Mouse (Mus musculus) MEL (cell line): ENCODE results near the gene Rgs6. TPM values are rescaled to one million over a fixed set of nuclear protein-coding genes. Genes with fewer than 3 reads are reported as not detected.

Experiments
- DNase-seq: peaks from one replicate; pipeline ENCODE4 v3.0.0; 2011; ENCODE audit warnings: low read depth, low spot score
- H3K27ac ChIP-seq: 2 replicates; pipeline ENCODE4 v1.5.1; 2012; ENCODE audit warnings: low read depth, mild to moderate bottlenecking, control low read depth, low read length, moderate library complexity; ENCODE audit not compliant: control insufficient read depth
- H3K27me3 ChIP-seq, 2 experiments: fragments of 150-350 bp in 1 of 2; sonication (generic) in 1 of 2; 2 replicates each; pipeline ENCODE4 v1.6.1; 2012; ENCODE audit warnings: low read length in 2 of 2, mild to moderate bottlenecking in 2 of 2, improper control_type of control experiment in 1 of 2, moderate library complexity in 1 of 2; ENCODE audit not compliant: insufficient read depth in 2 of 2, control insufficient read depth in 1 of 2
- H3K36me3 ChIP-seq, 2 experiments: 2 replicates each; pipeline ENCODE4 v1.6.1; 2012 to 2014; ENCODE audit warnings: low read length in 2 of 2, improper control_type of control experiment in 1 of 2, inconsistent platforms in 1 of 2, mild to moderate bottlenecking in 1 of 2; ENCODE audit not compliant: insufficient read depth in 2 of 2, control insufficient read depth in 1 of 2
- H3K4me1 ChIP-seq, 2 experiments: fragments of 150-350 bp in 1 of 2; sonication (generic) in 1 of 2; 2 replicates each; pipeline ENCODE4 v1.6.1; 2012; ENCODE audit warnings: low read length in 2 of 2, improper control_type of control experiment in 1 of 2, mild to moderate bottlenecking in 1 of 2; ENCODE audit not compliant: insufficient read depth in 2 of 2, control insufficient read depth in 1 of 2
- H3K4me3 ChIP-seq, 2 experiments: fragments of 150-350 bp in 1 of 2; sonication (generic) in 1 of 2; 2 replicates each; pipeline ENCODE4 v1.5.1; 2012; ENCODE audit warnings: low read depth in 2 of 2, low read length in 2 of 2, mild to moderate bottlenecking in 2 of 2, moderate library complexity in 2 of 2, control low read depth in 1 of 2, improper control_type of control experiment in 1 of 2; ENCODE audit not compliant: control insufficient read depth in 1 of 2, insufficient read depth in 1 of 2
- H3K79me2 ChIP-seq: 2 replicates; pipeline ENCODE4 v1.6.1; 2012; ENCODE audit warnings: mild to moderate bottlenecking, low read length, moderate library complexity; ENCODE audit not compliant: control insufficient read depth, poor library complexity, insufficient read depth
- H3K9ac ChIP-seq: 2 replicates; pipeline ENCODE4 v1.6.1; 2012; ENCODE audit warnings: low read depth, mild to moderate bottlenecking, control low read depth, low read length, moderate library complexity; ENCODE audit not compliant: control insufficient read depth, poor library complexity, severe bottlenecking
- H3K9me3 ChIP-seq: fragments of 150-350 bp; sonication (generic); replicated peaks from 2 replicates; pipeline ENCODE4 v1.6.1; 2012; ENCODE audit warnings: mild to moderate bottlenecking, low read length, improper control_type of control experiment, moderate library complexity; ENCODE audit not compliant: insufficient read depth
- BHLHE40 ChIP-seq: IDR thresholded peaks from 2 replicates; pipeline ENCODE4 v1.6.1; 2012; ENCODE audit warnings: low read depth, mild to moderate bottlenecking, inconsistent platforms, low read length, improper control_type of control experiment, borderline replicate concordance
- CHD2 ChIP-seq: IDR thresholded peaks from 2 replicates; pipeline ENCODE4 v1.6.1; 2011; ENCODE audit warnings: low read length, improper control_type of control experiment
- CTCF ChIP-seq, 3 experiments: IDR thresholded peaks in 2 of 3; conservative IDR thresholded peaks in 1 of 3; 2 replicates each; pipeline ENCODE4 v1.5.1; 2011 to 2012; ENCODE audit warnings: low read length in 3 of 3, low read depth in 2 of 3, mild to moderate bottlenecking in 2 of 3, improper control_type of control experiment in 1 of 3, inconsistent platforms in 1 of 3, mixed read lengths in 1 of 3, moderate library complexity in 1 of 3; ENCODE audit not compliant: control insufficient read depth in 1 of 3, insufficient read depth in 1 of 3, poor library complexity in 1 of 3, severe bottlenecking in 1 of 3
- E2F4 ChIP-seq: IDR thresholded peaks from 2 replicates; pipeline ENCODE4 v1.6.1; 2011; ENCODE audit warnings: low read depth, low read length, improper control_type of control experiment, borderline replicate concordance
- ELF1 ChIP-seq: IDR thresholded peaks from 2 replicates; pipeline ENCODE4 v1.6.1; 2014; ENCODE audit warnings: low read depth, mild to moderate bottlenecking, inconsistent platforms, low read length, improper control_type of control experiment, moderate library complexity
- GATA1 ChIP-seq: IDR thresholded peaks from 2 replicates; pipeline ENCODE4 v1.6.1; 2011; ENCODE audit warnings: low read depth, low read length, improper control_type of control experiment
- HCFC1 ChIP-seq: IDR thresholded peaks from 2 replicates; pipeline ENCODE4 v1.6.1; 2012; ENCODE audit warnings: low read depth, mild to moderate bottlenecking, inconsistent platforms, low read length, improper control_type of control experiment, moderate library complexity
- MAFK ChIP-seq: IDR thresholded peaks from 2 replicates; pipeline ENCODE4 v1.6.1; 2011; ENCODE audit warnings: low read depth, mild to moderate bottlenecking, low read length, improper control_type of control experiment, borderline replicate concordance
- MAX ChIP-seq: IDR thresholded peaks from 2 replicates; pipeline ENCODE4 v1.6.1; 2011; ENCODE audit warnings: low read length, improper control_type of control experiment
- MAZ ChIP-seq: IDR thresholded peaks from 2 replicates; pipeline ENCODE4 v1.6.1; 2012; ENCODE audit warnings: low read depth, mild to moderate bottlenecking, inconsistent platforms, low read length, improper control_type of control experiment
- MYB ChIP-seq: IDR thresholded peaks from 2 replicates; pipeline ENCODE4 v1.6.1; 2011; ENCODE audit warnings: mild to moderate bottlenecking, low read depth, low read length, improper control_type of control experiment
- MYC ChIP-seq: IDR thresholded peaks from 2 replicates; pipeline ENCODE4 v1.6.1; 2011; ENCODE audit warnings: low read depth, mild to moderate bottlenecking, low read length, improper control_type of control experiment, moderate library complexity
- NELFE ChIP-seq: IDR thresholded peaks from 2 replicates; pipeline ENCODE4 v1.6.1; 2011; ENCODE audit warnings: low read depth, low read length, improper control_type of control experiment
- NRF1 ChIP-seq: IDR thresholded peaks from 2 replicates; pipeline ENCODE4 v1.6.1; 2014; ENCODE audit warnings: low read depth, mild to moderate bottlenecking, inconsistent platforms, low read length, improper control_type of control experiment, moderate library complexity; ENCODE audit not compliant: poor library complexity, insufficient read depth, severe bottlenecking
- POLR2A ChIP-seq, 2 experiments: IDR thresholded peaks; 2 replicates each; pipeline ENCODE4 v1.6.1; 2011 to 2012; ENCODE audit warnings: low read length in 2 of 2, mild to moderate bottlenecking in 2 of 2, control low read depth in 1 of 2, improper control_type of control experiment in 1 of 2, low read depth in 1 of 2, moderate library complexity in 1 of 2; ENCODE audit not compliant: control insufficient read depth in 1 of 2, insufficient read depth in 1 of 2, poor library complexity in 1 of 2
- POLR2AphosphoS5 ChIP-seq: IDR thresholded peaks from 2 replicates; pipeline ENCODE4 v1.6.1; 2012; ENCODE audit warnings: low read depth, borderline replicate concordance, mild to moderate bottlenecking, inconsistent platforms, low read length, moderate library complexity, mixed read lengths
- SIN3A ChIP-seq: IDR thresholded peaks from 2 replicates; pipeline ENCODE4 v1.6.1; 2012; ENCODE audit warnings: low read length, improper control_type of control experiment, inconsistent platforms
- TAL1 ChIP-seq: IDR thresholded peaks from 2 replicates; pipeline ENCODE4 v1.6.1; 2012; ENCODE audit warnings: mild to moderate bottlenecking, inconsistent platforms, low read length, moderate library complexity, mixed read lengths
- TCF12 ChIP-seq: IDR thresholded peaks from 2 replicates; pipeline ENCODE4 v1.6.1; 2014; ENCODE audit warnings: low read depth, mild to moderate bottlenecking, inconsistent platforms, low read length, improper control_type of control experiment, moderate library complexity
- ZC3H11A ChIP-seq: IDR thresholded peaks from 2 replicates; pipeline ENCODE4 v1.6.1; 2012; ENCODE audit warnings: low read depth, mild to moderate bottlenecking, inconsistent platforms, low read length, improper control_type of control experiment
- ZKSCAN1 ChIP-seq: IDR thresholded peaks from 2 replicates; pipeline ENCODE4 v1.6.1; 2012; ENCODE audit warnings: low read depth, mild to moderate bottlenecking, inconsistent platforms, low read length, improper control_type of control experiment, moderate library complexity
- ZMIZ1 ChIP-seq: IDR thresholded peaks from 2 replicates; pipeline ENCODE4 v1.6.1; 2012; ENCODE audit warnings: low read depth, mild to moderate bottlenecking, inconsistent platforms, low read length, improper control_type of control experiment, moderate library complexity
- polyA plus RNA-seq, 2 experiments: library from polyadenylated mRNA; stranded (reverse) in 1 of 2; unstranded in 1 of 2; fragments of >175 nt in 1 of 2; fragments of >200 nt in 1 of 2; gene quantifications; 2 replicates each; pipeline versions ENCODE4 v1.2.1 to v1.2.4; 2012; ENCODE audit warnings: low replicate concordance in 2 of 2, low read depth in 1 of 2; ENCODE audit not compliant: insufficient read length in 2 of 2, insufficient read depth in 1 of 2, missing spikeins in 1 of 2
- total RNA-seq: library from RNA; depleted of rRNA; stranded (reverse); fragments of 300-350 nt; gene quantifications from 2 replicates; pipeline ENCODE4 v1.2.3, GENCODE M21; 2012

The Rgs6 gene
- total and polyA plus RNA-seq, 3 experiments, result not detected

DNA sequence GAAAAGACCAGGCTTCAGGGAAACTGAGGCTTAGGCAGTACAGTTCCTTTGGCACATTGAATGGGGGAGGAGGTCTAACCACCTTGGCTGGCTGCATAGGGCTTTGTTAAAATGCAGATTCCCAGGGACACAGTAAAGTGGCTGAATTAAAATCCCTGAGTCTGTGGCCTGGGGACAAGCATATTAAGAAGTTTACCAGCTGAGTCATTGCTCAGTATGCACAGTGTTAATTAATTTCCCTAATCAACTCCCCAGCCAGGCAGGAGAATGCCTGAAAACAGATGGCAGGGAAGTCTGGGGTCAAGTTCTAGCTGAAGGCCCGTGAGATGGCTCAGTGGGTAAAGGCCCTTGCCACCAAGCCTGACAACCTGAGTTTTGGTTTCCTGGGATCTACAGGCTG lies 15.2 kb downstream of the Rgs6 start:
- no peak for TF ChIP-seq MAZ
- no peak for TF ChIP-seq CTCF (IDR thresholded peaks at IDR 0.05 in 2 of 3, conservative IDR thresholded peaks at IDR 0.05 in 1 of 3; ENCODE audit: control insufficient read depth in 1 of 3, insufficient read depth in 1 of 3, low read depth in 2 of 3, low read length in 3 of 3, poor library complexity in 1 of 3, severe bottlenecking in 1 of 3)
- TF ChIP-seq ZMIZ1, result no peak
- TF ChIP-seq MYC, result no peak
- no peak for TF ChIP-seq HCFC1
- no peak for TF ChIP-seq BHLHE40
- TF ChIP-seq MAX, result no peak
- no peak for TF ChIP-seq SIN3A
- DNase-seq, result no peak
- no peak overlapping the region for H3K4me3 ChIP-seq

DNA sequence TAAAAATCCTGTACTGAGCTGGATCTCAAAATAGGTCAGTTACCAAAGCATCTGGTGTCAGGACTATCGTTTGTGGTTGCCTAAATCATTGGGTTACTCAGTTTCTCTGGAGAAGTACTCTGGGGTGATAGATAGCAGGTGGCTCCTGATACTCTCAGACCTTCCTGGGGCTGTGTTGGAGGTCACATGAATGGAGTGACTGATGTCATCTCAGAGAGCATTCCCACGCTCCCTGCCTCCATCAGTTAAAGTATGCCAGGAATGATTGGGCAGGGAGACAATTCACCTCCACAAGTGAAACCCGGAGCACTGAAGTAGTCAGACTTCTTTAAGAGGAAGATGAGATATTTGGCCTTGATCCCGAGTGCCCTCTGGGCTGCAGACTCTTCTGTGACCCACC lies 15.9 kb downstream of the Rgs6 start:
- H3K4me3 ChIP-seq, result no peak overlapping the region
- no peak for DNase-seq

More for the DNA sequence above, 15.2 kb downstream of the Rgs6 start:
- Histone ChIP-seq H3K9me3 (no peaks in the 10 kb centered on the region), H3K9ac (no peak overlapping the region), H3K4me1 (no peaks in the 10 kb centered on the region), H3K79me2 (no peaks in the 10 kb centered on the region), H3K27ac (no peak overlapping the region), H3K36me3 (no peaks in the 10 kb centered on the region), H3K27me3 (peaks cover 2 to 7% of the 10 kb centered on the region in 2 experiments; a peak in 3 of 4 replicates)

DNA sequence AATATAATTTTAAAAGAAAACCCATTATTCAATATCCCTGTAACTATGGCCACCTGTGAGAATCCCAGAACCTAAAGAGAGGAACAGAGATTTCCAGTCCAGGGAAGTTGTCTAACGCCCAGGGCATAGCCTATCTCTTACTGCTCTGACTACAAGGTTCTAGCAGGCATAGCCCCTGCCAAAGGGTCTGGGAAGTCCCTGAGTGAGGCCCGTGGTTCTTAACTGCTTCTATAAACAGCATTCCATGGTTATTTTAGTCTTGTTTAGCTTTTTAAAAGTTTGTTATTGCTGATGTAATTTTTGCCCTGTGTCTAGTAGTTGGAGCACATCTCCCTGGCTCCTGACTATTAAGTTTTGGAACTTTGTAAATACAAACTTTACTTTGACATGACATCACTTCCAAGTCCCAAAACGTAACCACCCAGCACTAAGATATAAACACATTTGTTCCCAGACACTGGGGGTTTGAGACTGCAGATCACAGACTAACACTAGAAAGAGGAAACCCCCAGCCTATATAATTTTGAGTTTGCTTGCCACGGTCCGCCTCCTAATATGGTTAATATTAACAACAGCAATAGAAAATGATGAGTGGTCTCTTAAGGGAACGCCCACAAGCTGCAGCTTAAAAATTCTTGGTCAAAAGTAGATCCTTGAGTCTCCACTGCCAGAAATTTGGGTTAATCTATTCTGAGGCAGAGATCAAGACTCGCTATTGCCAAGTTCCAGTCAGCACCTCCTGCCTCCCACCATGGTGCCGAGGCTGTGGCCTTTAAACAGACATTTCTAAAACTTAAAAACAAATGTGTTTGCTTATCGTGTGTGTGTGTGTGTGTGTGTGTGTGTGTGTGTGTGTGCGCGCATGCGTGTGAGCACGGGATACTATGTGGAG lies 24.9 kb downstream of the Rgs6 start:
- Histone ChIP-seq H3K4me3 (no peak overlapping the region), H3K9ac (no peak overlapping the region), H3K36me3 (no peaks in the 10 kb centered on the region), H3K9me3 (no peaks in the 10 kb centered on the region), H3K79me2 (no peaks in the 10 kb centered on the region), H3K27ac (no peak overlapping the region), H3K4me1 (no peaks in the 10 kb centered on the region), H3K27me3 (no peaks in the 10 kb centered on the region; a peak in 1 of 4 replicates)
- DNase-seq, result no peak
- TF ChIP-seq ELF1 (no peak), BHLHE40 (no peak), NRF1 (no peak), ZC3H11A (no peak), MAX (no peak), ZKSCAN1 (no peak), CHD2 (no peak), MAZ (no peak), POLR2A (IDR thresholded peaks at IDR 0.05; ENCODE audit: control insufficient read depth in 1 of 2, insufficient read depth in 1 of 2, low read depth in 1 of 2, low read length in 2 of 2, poor library complexity in 1 of 2) (no peak), CTCF (IDR thresholded peaks at IDR 0.05 in 2 of 3, conservative IDR thresholded peaks at IDR 0.05 in 1 of 3; ENCODE audit: control insufficient read depth in 1 of 3, insufficient read depth in 1 of 3, low read depth in 2 of 3, low read length in 3 of 3, poor library complexity in 1 of 3, severe bottlenecking in 1 of 3) (no peak), MYB (no peak), NELFE (no peak), POLR2AphosphoS5 (no peak), GATA1 (no peak), SIN3A (no peak), TAL1 (no peak), HCFC1 (no peak), E2F4 (no peak), MAFK (no peak)

More for the DNA sequence above, 15.9 kb downstream of the Rgs6 start:
- H3K9me3 ChIP-seq, result no peaks in the 10 kb centered on the region
- H3K36me3 ChIP-seq, result no peaks in the 10 kb centered on the region
- H3K79me2 ChIP-seq, result no peaks in the 10 kb centered on the region
- no peak overlapping the region for H3K9ac ChIP-seq
- peaks cover 2 to 7% of the 10 kb centered on the region in 2 experiments; a peak in 3 of 4 replicates for H3K27me3 ChIP-seq
- no peak overlapping the region for H3K27ac ChIP-seq
- TF ChIP-seq TCF12 (no peak), MYB (no peak)
- H3K4me1 ChIP-seq, result no peaks in the 10 kb centered on the region
